Mouse (Mus musculus) layer of hippocampus, postnatal 14 days (tissue): ENCODE results near the gene Polr2g. TPM values are rescaled to one million over a fixed set of nuclear protein-coding genes. Genes with fewer than 3 reads are reported as not detected.

Experiments
- DNase-seq, 2 experiments: peaks; one replicate each; pipeline ENCODE4 v3.0.0; 2021 to 2022; ENCODE audit warnings: low spot score in 2 of 2, mixed read lengths in 1 of 2
- total RNA-seq, 2 experiments: library from RNA; stranded (reverse); gene quantifications; 2 replicates each; pipeline ENCODE4 v1.2.3; 2021

Gene Polr2g
- total RNA-seq, 2 experiments from 2014 or later, result 119 TPM

DNA sequence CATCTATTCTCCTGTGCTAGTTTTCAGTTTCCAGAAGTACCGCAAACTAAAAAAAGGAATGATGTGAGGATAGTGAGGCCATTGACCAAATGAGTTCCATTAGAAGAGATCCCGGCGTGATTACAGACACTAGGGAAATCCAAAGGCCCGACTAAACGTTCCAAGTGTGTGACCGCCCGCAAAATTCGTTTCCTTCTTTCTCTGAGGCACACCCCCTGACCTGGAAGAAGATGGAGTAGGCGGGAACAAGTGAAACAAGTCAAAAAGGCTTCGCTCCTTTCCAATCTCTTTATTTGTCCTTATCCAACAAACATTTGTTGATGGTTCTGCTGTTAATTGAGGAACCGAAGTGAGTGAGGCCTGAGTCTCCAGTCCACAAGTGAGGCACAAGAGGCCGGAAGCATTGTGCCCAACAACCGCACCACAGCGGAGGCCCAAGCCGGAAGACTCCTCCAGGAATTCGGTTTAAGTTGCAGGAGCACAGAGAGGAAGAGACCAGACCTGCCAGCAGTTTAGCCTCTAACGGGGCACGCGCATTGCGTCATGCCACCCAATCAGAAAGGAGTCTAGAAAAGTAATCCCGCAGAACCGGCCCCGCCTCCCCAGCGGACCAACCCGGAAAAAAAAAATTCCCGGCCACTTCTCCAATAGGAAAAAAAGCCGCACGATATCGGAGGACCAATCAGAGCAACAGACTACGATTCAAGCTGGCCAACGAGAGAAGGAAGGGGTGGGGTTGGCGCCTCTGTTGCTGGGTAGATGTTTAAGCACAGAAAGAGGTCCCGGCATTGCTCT is 20.6 kb upstream of the Polr2g start, which contains the start of gene Ttc9c:
Gene Ttc9c, minus strand, starts transcription at position 533 of the 795 bp plus-strand sequence.
- DNase-seq, result peak; percentile 98 to 99

DNA sequence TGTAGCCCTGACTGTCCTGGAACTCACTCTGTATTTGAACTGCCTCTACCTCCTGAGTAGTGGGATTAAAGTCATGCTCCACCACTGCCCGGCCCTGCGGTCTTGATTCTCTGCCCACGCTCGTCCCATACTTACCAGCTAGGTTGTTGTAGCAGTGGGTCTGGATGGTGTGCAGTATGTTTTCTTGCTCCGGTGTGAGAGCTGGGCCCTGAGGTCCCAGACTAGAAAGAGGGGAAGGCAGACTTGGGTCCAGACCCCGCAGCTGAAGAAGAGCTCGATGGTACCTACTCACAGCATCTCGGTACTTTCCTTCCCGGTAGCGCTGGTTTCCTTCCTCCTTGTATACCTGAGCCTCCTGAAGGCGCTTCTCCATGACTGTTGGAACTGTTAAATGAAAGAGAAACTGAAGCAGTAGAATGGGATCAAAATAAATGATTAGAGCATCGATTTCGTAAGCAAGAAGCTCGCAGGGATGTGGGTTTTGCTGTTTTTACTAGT is 20.0 kb upstream of the Polr2g start:
- DNase-seq, result no peak

DNA sequence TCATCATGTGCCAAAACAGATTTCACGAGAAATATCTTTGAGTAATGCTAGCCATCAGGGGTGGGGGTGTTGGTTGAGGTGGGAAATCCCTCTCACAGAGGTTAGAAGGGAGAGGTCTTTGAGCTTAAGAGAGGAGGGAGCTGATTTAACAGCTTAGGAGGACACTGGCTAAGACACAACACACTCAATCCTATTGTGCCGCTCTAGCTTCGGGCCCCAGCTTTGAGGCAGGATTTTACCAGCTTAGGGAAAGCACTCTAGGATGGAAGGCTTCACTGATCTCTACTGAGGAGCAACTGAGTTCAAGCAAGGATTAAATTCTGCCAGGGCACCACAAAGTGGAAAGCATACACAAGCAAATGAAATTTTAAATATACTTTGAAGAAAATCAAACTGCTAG is 18.6 kb upstream of the Polr2g start:
- no peak for DNase-seq

DNA sequence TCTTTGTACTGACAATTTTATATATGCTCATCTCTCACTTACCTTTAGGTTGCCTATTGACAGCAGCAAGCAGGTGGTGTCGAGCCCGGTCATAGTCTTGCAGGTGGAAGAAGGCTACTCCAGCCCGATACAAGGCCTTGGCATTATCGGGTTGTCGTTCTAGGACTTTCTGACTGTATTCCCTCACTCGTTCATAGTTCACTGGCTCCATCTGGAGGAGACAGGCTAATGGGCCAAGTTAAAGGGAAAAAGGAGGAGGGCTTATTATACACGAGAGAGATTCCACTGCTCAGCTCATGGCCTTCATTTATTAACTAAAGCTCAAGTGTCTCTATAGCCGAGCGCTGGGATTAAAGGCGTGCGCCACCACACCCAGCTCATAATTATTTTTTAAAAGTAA is 17.4 kb upstream of the Polr2g start:
- no peak for DNase-seq

DNA sequence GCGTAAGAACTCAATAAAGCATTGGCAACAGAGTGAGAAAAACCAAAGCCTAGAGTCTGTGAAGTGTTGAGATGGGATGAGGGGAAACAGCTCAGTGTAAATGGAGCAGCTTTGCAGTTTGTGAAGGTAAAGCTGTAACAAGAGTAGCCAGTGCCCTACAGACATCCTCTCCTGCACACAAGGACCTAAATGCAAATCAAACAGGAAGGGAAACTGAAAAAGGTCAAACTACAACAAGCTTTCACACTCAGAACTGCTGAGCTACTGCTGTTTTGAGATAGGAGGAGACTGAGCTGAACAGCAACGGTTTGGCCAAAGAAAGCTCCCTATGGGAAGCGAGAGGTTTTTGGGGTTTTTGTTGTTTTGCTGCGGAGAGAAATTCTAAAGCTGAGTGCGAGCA is 8.4 kb upstream of the Polr2g start:
- no peak for DNase-seq

DNA sequence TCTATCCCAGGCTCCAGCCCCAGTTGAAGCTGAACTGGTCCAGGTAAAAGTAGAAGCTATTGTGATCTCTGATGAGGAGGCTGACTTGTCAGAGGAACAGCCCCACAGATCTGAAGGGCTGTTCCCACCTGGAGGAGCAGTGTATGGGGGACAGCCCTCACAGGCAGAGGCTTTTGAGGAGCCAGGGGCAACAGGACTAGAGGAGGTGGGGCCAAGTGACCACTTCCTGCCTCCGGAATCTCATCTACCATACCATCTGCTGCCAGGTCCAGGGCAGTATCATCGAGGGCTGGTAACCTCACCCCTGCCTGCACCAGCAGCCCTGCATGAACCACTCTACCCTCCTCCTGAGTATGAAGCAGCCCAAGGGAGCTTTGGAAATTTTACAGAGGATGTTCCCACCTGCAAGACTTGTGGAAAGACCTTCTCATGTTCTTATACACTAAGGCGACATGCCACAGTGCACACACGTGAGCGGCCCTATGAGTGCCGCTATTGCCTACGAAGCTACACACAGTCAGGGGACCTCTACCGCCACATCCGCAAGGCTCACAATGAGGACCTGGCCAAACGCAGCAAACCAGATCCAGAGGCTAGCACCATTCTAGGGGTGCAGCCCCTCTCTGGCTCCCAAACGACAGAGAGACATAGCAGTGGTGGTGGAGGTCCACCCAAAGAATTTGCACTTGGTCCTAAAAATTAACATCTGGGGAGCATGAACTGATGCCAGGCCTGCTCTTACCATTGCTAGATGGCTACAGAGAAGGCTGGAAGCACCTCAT is 5.7 kb upstream of the Polr2g start:
- no peak for DNase-seq

DNA sequence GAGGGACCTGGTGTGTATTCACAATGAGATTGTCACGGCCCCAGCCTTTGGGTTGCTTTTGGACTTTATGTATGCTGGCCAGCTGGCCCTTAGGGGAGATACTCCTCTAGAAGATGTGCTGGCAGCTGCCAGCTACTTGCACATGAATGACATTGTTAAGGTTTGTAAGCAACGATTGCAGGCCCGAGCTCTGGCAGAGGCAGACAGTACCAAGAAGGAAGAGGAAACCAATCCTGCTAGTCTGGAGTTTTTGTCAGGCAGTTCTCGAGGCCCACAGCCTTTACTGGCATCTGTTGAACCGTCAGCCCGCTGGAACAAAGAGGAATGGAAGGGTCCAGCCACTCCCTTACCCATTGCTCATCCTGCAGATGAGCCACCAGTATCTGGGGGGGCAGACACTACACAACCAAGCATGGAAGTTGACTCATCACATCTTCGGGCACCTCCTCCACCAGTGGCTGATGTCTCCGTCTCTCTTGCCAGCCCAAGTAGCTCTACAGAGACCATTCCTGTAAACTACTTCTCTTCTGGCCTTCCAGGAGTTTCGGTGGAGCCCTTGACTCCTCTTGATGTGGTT is 4.9 kb upstream of the Polr2g start:
- DNase-seq, result no peak

DNA sequence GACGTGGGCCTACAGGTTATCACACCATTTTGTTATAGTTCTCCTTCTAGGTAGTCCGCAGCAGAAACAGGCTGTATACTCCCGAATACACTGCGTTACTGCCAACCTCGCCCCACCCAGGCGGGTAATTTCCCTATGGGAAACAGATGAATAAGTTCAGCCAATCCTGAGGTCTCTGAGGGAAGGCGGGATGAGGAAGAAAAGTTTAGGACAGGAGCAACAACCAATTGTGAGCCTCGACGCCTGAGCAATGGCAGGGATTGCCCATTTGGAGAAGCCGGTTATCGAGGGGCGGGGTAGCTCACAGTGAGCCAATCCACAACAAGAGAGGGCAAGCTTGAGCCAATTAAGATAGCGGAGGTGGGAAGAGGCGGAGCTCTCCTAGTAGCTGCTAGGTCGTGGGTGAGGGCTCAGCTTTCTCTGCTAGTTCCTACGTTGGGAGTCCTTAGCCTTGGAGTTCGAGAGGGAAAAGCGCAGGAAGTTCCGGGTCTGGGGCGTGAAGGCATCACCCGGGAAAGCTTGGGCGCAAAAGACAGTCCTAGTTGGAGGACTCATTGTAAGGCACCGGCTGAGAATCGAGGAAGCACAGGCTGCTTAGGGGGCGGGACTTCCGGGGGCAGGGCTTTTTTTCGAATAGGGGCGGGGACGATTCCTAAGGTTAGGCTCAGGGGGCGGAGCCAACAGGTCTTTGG is 3.9 kb upstream of the Polr2g start, which contains the start of gene Zbtb3:
Gene Zbtb3, plus strand, starts transcription at position 426 of the 692 bp plus-strand sequence.
- DNase-seq, result peak; percentile 94 to 98

DNA sequence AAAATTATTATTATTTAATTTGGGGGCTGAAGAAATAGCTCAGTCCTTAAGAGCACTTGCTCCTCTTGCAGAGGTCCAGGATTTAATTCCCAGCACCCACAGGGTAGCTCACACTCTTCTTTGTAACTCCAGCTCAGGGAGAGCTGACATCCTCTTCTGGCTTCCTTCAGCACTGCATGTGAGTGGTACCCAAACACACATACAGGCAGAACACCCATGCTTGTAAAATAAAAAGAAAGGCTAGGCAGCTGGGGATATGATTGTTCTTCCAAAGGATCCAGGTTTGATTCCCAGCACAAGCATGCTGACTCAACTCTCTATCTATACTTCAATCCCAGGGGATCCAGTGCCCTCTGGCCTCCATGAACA is 554 bp upstream of the Polr2g start:
- DNase-seq, result no peak

DNA sequence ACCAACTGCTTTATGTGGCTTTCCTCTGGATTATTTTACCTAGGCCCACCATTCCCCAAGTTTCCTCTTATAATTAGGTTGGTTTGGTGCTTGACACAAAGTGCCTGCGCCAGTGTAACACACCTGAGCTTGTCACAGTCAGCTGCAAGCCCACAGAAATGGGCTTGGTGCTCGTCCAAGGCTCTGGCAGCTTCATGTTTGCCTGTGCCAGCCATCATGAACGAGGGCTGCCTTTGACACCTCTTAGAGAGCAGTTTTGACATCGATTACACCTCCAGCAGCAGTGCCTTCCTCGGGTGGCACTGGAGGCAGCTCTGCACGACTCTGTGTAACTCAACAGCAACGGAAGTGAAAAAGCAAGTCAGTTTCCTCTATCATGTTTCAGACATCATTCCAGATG is 8.2 kb downstream of the Polr2g start:
- DNase-seq, result peak in 1 of 2 experiments; percentile 36

DNA sequence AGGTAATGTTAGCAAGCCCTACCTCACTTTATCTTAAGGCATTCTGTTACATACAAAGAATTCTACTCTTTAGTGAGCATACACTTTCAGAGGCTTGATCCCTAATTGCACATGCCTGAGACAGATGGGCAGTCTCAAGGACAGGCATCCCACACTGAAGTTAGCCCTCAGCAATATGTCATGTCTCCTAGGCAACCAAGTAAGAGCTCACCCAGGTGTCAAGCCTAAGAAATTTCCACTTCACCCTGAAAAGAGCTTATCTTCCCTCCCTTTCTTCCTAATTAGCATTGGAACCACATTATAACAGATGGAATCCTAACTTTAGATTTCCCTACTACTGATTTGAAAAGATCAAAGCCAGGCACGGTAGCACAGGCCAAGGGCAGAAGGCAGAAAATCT is 9.2 kb downstream of the Polr2g start:
- peak in 1 of 2 experiments; percentile 32 for DNase-seq

DNA sequence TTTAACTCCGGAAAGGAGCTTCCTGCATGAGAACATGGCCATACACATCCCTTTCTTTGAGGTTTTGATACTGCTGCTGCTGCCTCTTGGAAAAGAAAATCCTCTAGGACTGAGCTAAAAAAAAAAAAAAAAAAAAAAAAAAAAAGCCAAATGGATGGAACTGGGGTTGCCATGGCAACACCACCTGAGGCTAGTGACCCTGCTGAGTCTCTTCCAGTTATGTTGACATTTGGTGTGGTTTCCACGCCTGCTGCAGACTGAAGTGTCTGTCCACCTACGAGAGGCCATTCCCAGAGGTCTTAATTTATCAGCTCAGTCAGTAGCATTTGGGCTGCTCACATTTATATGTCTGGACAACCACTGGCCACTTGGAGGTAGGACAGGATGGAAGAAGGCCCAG is 9.9 kb downstream of the Polr2g start:
- no peak for DNase-seq

DNA sequence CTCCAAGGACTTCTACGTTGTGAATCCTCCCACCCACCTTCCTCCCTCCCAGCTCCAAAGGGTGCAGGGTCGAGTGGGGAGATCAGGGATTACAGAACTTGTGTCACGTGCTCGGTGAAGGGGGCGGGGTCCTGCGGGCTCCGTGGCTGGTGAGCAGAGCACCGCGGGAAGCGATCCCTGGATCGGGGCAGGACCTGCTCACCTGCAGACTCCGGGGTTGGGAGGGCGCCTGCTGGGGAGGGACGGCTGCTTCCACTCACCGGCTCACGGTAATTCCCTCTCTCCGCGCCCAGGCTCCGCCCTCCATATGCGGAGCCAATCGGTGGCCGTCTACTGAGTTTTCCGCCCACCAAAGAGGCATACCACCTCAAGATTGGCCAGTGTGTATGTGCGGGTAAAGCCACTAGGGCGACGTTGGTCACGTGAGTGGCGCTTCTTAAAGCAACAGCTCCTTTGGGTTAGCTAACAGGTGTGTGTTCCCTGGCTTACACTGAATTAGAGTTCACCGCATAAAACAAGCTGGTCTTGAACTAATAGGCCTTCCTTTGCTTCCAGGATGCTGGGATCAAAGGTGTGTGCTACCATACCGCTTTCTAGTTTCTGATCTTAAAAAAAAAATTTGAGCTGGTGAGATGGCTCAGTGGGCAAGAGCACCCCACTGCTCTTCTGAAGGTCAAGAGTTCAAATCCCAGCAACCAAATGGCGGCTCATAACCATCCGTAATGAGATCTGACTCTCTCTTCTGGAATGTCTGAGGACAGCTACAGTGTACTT is 12.2 kb downstream of the Polr2g start, which contains the start of gene Taf6l:
Gene Taf6l, minus strand, starts transcription at position 410 of the 774 bp plus-strand sequence.
- DNase-seq, result peak; percentile 88 to 95

DNA sequence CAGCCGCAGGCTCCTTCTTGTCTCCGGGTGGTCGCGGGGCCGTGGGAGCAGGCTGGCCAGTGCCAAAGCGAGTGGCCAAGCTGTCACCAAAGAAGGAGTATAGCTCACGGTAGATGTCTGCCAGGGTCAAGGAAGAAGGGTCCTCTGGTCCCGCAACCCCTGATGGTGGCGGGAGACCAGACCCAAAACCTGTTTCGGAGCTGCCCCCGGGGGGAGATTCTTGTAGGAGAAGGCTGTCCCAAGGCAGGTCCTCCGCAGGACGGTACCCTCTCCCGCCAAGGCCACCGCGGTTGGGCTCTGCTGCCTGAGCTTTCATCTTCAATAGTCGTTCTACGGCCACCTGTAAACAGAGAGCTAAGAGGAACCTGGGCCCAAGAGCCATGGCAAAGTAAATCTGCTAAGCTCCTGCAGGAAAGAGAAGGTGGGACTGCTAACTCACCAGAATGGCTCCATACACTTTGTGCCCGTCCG is 23.4 kb downstream of the Polr2g start:
- no peak for DNase-seq

DNA sequence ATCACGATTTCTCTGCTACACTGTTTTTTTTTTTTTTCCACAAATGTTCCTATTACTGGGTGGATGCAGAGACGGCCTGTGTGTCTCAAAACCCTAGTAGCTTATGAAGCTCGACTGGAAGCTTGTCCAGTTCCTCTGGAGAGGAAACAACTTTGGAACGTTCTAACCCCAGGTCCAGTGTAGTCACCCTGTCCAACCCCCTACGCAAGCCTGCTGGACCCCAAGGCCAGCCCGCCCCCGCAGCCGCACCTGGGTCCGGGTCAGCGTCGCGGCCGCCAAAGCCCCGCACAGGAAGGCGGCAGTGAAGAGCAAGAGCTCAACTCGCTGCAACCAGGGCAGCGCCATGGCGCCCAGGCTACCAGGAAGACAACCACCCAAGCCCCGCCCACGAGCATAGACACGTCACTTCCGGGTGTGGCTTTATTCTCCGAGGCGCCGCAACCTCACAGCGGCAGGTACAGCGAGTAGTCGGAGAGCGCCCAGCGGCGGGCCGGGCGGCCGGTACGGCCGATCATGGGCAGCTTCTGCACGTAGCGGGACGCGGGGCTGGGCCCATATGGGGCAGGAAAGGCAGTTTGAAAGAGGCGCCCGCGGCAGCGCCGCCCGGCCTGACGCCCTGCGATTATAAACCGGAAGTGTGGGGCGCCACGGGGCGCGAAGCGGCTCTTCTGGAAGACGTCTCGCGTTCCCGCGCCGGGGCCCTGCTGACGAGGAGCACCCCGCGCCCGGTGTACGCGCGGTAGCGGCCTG is 24.1 kb downstream of the Polr2g start, which contains the start of gene Tmem179b:
Gene Tmem179b, minus strand, starts transcription at position 382 of the 750 bp plus-strand sequence.
- DNase-seq, result peak; percentile 97 to 98

DNA sequence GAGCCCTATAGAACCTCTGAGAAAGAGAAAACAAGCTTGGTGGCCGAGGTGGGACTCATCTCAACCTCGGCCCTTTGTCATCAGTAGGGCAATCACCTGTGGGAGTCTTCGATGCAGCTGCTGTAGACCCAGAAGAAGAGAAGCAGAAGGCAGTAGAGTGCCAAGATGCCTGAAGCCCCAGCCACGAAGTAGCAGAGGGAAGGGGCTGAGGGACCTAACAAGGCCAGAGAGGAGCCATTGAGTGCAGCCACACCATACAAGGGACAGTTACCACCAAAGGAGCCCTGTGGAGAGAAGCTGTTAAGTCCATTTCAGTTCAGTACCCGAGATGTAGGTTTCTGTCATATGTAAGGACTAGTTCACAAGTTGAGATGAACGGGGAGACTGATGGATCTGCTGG is 25.0 kb downstream of the Polr2g start:
- no peak for DNase-seq

DNA sequence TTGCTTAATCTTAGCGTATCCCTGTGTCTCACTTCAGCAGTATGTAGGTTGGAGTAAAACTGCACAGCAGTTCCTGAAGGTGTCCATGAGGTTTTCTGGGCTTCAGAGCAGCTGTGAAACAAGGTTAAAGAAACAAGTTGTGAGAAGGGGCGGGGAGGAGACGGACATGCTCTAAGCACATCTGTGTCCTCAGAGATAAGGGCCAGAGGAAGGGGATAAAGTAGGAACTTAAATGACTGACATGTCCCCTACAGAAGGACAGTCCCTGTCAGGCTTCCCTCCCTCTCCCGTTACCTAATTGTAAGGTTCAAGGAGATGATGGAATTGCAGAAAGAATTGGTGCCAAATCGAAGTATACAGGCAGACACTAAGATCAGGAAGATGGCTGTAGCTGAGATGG is 25.4 kb downstream of the Polr2g start:
- DNase-seq, result no peak

DNA sequence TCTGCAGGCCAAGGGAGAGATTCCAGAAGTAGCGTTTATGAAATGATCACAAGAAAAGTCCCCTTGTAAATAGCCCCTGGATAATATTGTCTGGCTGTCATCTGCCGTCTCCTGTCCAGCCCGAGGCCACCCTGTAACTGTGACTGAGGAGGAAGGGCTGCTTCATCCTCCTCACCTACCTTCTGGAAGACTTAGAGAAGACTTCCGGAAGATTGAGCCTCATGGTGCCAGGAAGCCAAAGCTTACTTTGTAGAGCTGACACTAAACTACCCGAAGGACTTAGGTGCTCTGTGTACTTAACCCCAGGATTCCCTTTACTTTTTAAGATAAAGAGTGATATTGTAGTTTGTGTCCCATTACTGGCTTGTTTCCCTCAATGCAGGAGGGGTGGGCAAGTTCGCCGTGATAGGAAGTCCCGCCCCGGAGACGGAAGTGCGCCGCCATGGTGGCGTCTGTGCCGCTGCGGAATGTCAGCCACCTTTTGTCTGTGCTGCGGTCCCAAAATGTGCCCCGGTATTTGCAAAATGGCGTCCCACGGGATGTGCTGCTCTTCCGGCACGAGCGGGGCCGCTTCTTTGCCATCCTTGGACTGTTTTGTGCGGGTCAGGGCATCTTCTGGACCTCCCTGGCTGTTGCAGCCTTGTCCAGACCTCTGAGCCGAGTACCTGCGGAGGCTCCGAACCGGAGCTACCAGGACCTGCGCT is 27.7 kb downstream of the Polr2g start, which contains the start of gene Tmem223:
Gene Tmem223, plus strand, starts transcription at position 430 of the 704 bp plus-strand sequence.
- DNase-seq, result peak; percentile 77 to 87

DNA sequence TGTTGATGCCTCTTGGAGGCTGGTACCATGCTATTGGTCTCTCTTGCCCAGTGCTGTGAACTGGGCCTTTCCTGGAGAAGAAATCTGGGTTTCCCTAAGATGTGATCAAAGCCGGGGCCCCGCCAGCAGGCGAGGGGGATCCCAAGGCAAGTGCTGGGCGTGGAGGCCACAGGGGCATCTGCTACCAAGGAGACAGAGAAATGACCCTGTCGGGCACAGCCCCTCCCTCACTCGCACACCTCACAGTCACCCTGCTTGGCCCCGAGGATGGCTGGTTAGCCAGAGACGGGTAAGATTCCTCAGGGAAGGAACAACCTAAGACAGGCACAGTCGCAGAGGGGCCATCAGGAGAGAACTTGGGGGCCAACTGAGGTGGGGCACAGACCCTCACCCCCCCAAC is 32.8 kb downstream of the Polr2g start:
- DNase-seq, result no peak
